Mouse (Mus musculus) liver, postnatal 0 days (tissue): ENCODE measurements around the gene Egr4.

Source experiments
- CTCF ChIP-seq: sonication (generic); IDR thresholded peaks from 2 replicates; pipeline ENCODE4 v1.5.1; 2016; ENCODE audit warnings: antibody characterized with exemption, low read depth
- EP300 ChIP-seq: IDR thresholded peaks from 2 replicates; pipeline ENCODE4 v1.6.1; 2016; ENCODE audit warnings: antibody characterized with exemption, low read depth, mild to moderate bottlenecking

GRCm38 (mm10) chr6:85472542-85472941 lies 40.8 kb downstream of the Egr4 start:
- no peak for TF ChIP-seq CTCF
- no peak for TF ChIP-seq EP300
